Mouse (Mus musculus) kidney, postnatal 0 days (tissue): ENCODE results near the gene Ccdc190. TPM values are rescaled to one million over a fixed set of nuclear protein-coding genes. Genes with fewer than 3 reads are reported as not detected.
A peak's percentile ranks its signal among the peaks of the same experiment; 100 is the strongest.

Source experiments
- ATAC-seq: fragments of 200-750 bp; cut with Nextera tagmentation; replicated peaks from 2 replicates; pipeline ENCODE4 v1.8.0; 2017; ENCODE audit warnings: low read depth, moderate number of reproducible peaks, moderate TSS enrichment, moderate library complexity; ENCODE audit not compliant: low FRiP score
- DNase-seq: peaks from one replicate; pipeline ENCODE4 v3.0.0-alpha.2; 2016; ENCODE audit warnings: low spot score
- H3K27ac ChIP-seq: fragments of 300-500 bp; sonication (generic); 2 replicates; pipeline ENCODE4 v1.5.1; 2014; ENCODE audit warnings: mild to moderate bottlenecking
- H3K27me3 ChIP-seq: fragments of 300-500 bp; sonication (generic); 2 replicates; pipeline ENCODE4 v1.6.1; 2014; ENCODE audit warnings: low read length, mixed read lengths; ENCODE audit not compliant: insufficient read depth
- H3K36me3 ChIP-seq: fragments of 300-500 bp; sonication (generic); 2 replicates; pipeline ENCODE4 v1.6.1; 2014; ENCODE audit warnings: low read length, mixed read lengths; ENCODE audit not compliant: insufficient read depth
- H3K4me1 ChIP-seq: fragments of 300-500 bp; sonication (generic); replicated peaks from 2 replicates; pipeline ENCODE4 v1.6.1; 2014; ENCODE audit warnings: antibody characterized with exemption, low read length, mixed read lengths; ENCODE audit not compliant: insufficient read depth
- H3K4me2 ChIP-seq: fragments of 300-500 bp; sonication (generic); 2 replicates; pipeline ENCODE4 v1.6.1; 2014; ENCODE audit warnings: mild to moderate bottlenecking, low read length, moderate library complexity, mixed read lengths
- H3K4me3 ChIP-seq: fragments of 300-500 bp; sonication (generic); replicated peaks from 2 replicates; pipeline ENCODE4 v1.5.1; 2014; ENCODE audit warnings: low read depth, low read length
- H3K9ac ChIP-seq: fragments of 300-500 bp; sonication (generic); 2 replicates; pipeline ENCODE4 v1.6.1; 2014; ENCODE audit warnings: low read depth, low read length
- H3K9me3 ChIP-seq: fragments of 300-500 bp; sonication (generic); replicated peaks from 2 replicates; pipeline ENCODE4 v1.6.1; 2016; ENCODE audit warnings: low read length, inconsistent platforms, mixed read lengths
- CTCF ChIP-seq: IDR thresholded peaks from 2 replicates; pipeline ENCODE4 v1.5.1; 2016; ENCODE audit warnings: antibody characterized with exemption, low read depth, mild to moderate bottlenecking, moderate library complexity
- WGBS: fragments of 180-500 bp; shearing (Covaris S2); extraction: QIAGEN DNeasy Blood & Tissue Kit; methylation state at CpG from one replicate; pipeline ENCODE4 v1.1.7; 2014; 5-methylcytosine and 5-hydroxymethylcytosine counted together
- polyA plus RNA-seq: library from polyadenylated mRNA; unstranded; fragments of >200 nt; fragmentation: Nextera tagmentation; extraction: Ambion mirVana; gene quantifications from 2 replicates; pipeline ENCODE4 v1.2.1, GENCODE M21; 2015

Gene Ccdc190
- 0.16 and 0.27 TPM in 2 replicates for polyA plus RNA-seq

- 18% methylated on average over 12 of the region's 12 CpGs for WGBS
- DNase-seq, result peak; percentile 30
- Histone ChIP-seq H3K9ac (no peak within 1 kb of the TSS), H3K27me3 (peaks cover 3% of the 10 kb centered on the region; the same call in 1 of the 2 replicates), H3K4me3 (no peak within 1 kb of the TSS), H3K27ac (no peak within 1 kb of the TSS), H3K4me2 (peak within 1 kb of the TSS; percentile 37), H3K4me1 (no peaks in the 10 kb centered on the region; the same call in 1 of the 2 replicates), H3K36me3 (no peaks in the 10 kb centered on the region), H3K9me3 (no peaks in the 10 kb centered on the region)
- TF ChIP-seq CTCF, result no peak
- no peak for ATAC-seq
These were observed at the start of gene Ccdc190 for GRCm38 (mm10) chr1:169928454-169928971. Gene Ccdc190 (plus strand): TSS chr1:169928648.

- H3K27ac ChIP-seq, result no peak overlapping the region
- no peaks in the 10 kb centered on the region for H3K36me3 ChIP-seq
- TF ChIP-seq CTCF, result no peak
- no peaks in the 10 kb centered on the region for H3K9me3 ChIP-seq
- H3K4me1 ChIP-seq, result no peaks in the 10 kb centered on the region
- ATAC-seq, result no peak
- H3K9ac ChIP-seq, result no peak overlapping the region
- H3K27me3 ChIP-seq, result no peaks in the 10 kb centered on the region
- DNase-seq, result no peak
- 86% methylated on average over 4 of the region's 4 CpGs for WGBS
- H3K4me3 ChIP-seq, result no peak overlapping the region
- no peak overlapping the region for H3K4me2 ChIP-seq
These were observed 49.4 kb upstream of the Ccdc190 start for GRCm38 (mm10) chr1:169879060-169879459.

GRCm38 (mm10) chr1:169880181-169880580, 48.3 kb upstream of the Ccdc190 start:
- no peaks in the 10 kb centered on the region for H3K4me1 ChIP-seq
- H3K27me3 ChIP-seq, result no peaks in the 10 kb centered on the region
- no peak overlapping the region for H3K4me3 ChIP-seq
- no peak overlapping the region for H3K9ac ChIP-seq
- no peaks in the 10 kb centered on the region for H3K36me3 ChIP-seq
- no peak for ATAC-seq
- WGBS, result 88% methylated on average over 5 of the region's 5 CpGs
- no peaks in the 10 kb centered on the region for H3K9me3 ChIP-seq
- no peak for DNase-seq
- H3K4me2 ChIP-seq, result no peak overlapping the region
- no peak for TF ChIP-seq CTCF
- H3K27ac ChIP-seq, result no peak overlapping the region

- Histone ChIP-seq H3K27me3 (no peaks in the 10 kb centered on the region), H3K4me2 (no peak overlapping the region), H3K9ac (no peak overlapping the region), H3K9me3 (no peaks in the 10 kb centered on the region), H3K36me3 (no peaks in the 10 kb centered on the region), H3K4me3 (no peak overlapping the region), H3K27ac (no peak overlapping the region), H3K4me1 (no peaks in the 10 kb centered on the region)
- no peak for ATAC-seq
- no peak for DNase-seq
- no peak for TF ChIP-seq CTCF
- WGBS, result 68% methylated on average over 5 of the region's 5 CpGs
These were observed 45.3 kb upstream of the Ccdc190 start for GRCm38 (mm10) chr1:169883081-169883565.

GRCm38 (mm10) chr1:169889250-169889649, 39.2 kb upstream of the Ccdc190 start:
- H3K4me1 ChIP-seq, result no peaks in the 10 kb centered on the region
- H3K36me3 ChIP-seq, result no peaks in the 10 kb centered on the region
- ATAC-seq, result no peak
- no peak overlapping the region for H3K27ac ChIP-seq
- H3K4me3 ChIP-seq, result no peak overlapping the region
- no peak for DNase-seq
- H3K27me3 ChIP-seq, result no peaks in the 10 kb centered on the region; the same call in 1 of the 2 replicates
- H3K4me2 ChIP-seq, result no peak overlapping the region
- H3K9me3 ChIP-seq, result no peaks in the 10 kb centered on the region
- no peak overlapping the region for H3K9ac ChIP-seq
- TF ChIP-seq CTCF, result no peak
- 79% methylated on average over 2 of the region's 2 CpGs for WGBS

- H3K4me3 ChIP-seq, result no peak overlapping the region
- no peaks in the 10 kb centered on the region; the same call in 1 of the 2 replicates for H3K27me3 ChIP-seq
- WGBS, result 88% methylated on average over 2 of the region's 2 CpGs
- H3K9me3 ChIP-seq, result no peaks in the 10 kb centered on the region
- H3K36me3 ChIP-seq, result no peaks in the 10 kb centered on the region
- H3K27ac ChIP-seq, result no peak overlapping the region
- no peaks in the 10 kb centered on the region for H3K4me1 ChIP-seq
- ATAC-seq (no peak), DNase-seq (no peak)
- no peak overlapping the region for H3K9ac ChIP-seq
- no peak for TF ChIP-seq CTCF
- H3K4me2 ChIP-seq, result no peak overlapping the region
These were observed 34.5 kb upstream of the Ccdc190 start for GRCm38 (mm10) chr1:169893976-169894375.

GRCm38 (mm10) chr1:169895686-169896085, 32.8 kb upstream of the Ccdc190 start:
- ATAC-seq, result no peak
- Histone ChIP-seq H3K27ac (no peak overlapping the region), H3K27me3 (no peaks in the 10 kb centered on the region), H3K9ac (no peak overlapping the region), H3K36me3 (no peaks in the 10 kb centered on the region), H3K4me2 (no peak overlapping the region), H3K4me3 (no peak overlapping the region), H3K4me1 (no peaks in the 10 kb centered on the region), H3K9me3 (no peaks in the 10 kb centered on the region)
- DNase-seq, result no peak
- TF ChIP-seq CTCF, result no peak
- WGBS, result 57% methylated on average over 1 of the region's 1 CpGs
